Mouse (Mus musculus): ENCODE measurements at regions not wholly inside any gene's neighbourhood (a gene's known extent, or its start where the extent isn't known, plus 50 kb on each side); places are given as distances from the start of the nearest gene placed in this dataset.
A peak's percentile ranks its signal among the peaks of the same experiment; 100 is the strongest.

DNA sequence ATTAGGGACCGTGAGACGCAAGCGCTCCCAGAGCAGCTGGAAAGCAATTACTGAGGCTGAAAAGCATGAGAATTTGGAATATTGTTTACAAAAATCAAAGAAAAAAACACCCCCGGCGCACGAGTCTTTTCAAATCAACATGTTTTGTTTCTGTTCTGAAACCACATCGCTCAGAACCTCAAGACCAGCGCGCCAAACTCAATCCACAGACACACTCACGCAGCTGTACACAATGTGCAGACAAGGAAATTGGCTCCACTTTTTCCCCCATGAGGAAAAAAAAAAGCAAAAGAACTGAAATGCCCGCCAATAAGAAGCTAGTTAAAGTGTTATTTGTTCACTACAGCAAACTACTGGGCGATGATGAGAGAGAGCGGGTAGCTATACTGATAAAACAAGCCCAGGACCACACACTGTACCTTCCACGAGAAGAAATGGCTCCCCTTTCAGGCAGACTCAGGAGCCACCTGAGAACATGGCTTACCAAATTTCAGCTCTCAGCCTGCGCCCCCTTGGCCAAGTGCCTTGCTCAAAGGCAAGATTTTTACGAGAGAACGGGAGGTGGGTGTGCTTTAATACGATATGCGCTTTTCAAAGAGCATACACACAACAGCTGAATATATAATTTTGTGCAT is 222.5 kb upstream of the Akirin2 start:
- DNase-seq (ENCODE audit: inconsistent age in 2 of 2, low spot score in 1 of 2), result no peak

DNA sequence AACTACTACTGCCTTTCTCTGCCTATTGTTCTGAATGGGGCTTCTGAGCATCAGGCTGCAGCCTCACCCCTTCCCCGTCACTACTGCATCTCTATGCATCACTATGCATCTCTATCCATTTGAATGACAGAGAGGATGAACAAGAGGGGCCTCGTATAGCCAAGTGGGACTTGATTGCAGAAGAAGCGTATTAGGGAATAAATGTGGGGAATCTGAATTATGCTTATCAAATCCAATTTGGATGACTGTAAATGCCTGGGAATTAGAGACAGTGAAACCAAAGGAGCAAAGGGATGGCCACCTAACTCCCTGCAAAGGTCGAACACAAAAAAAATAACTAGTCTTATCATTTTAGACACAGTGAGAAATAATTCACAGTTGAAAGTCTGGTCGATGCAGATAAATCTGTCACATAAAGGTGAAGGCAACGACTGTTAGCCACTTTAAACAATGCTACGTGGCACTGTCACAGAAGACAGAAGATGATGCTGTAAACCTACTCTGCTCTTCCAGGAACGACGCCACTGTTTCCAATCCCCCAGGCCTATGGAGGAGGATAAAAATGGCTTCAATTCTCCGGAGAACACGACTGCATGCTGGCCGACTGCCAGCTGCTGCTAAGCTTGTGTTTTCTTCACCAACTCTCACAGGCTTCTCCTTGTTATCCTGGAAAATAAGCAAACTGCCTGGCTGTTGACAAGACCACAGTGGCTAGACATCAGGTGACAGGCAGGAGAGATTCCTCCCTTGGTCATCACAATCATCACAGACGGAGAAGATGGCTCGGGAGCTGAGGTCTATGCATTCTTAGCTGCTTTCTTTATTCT is 213.6 kb upstream of the Akirin2 start:
- DNase-seq (ENCODE audit: inconsistent age in 2 of 2, low spot score in 1 of 2), result peak; percentile 7 to 49

DNA sequence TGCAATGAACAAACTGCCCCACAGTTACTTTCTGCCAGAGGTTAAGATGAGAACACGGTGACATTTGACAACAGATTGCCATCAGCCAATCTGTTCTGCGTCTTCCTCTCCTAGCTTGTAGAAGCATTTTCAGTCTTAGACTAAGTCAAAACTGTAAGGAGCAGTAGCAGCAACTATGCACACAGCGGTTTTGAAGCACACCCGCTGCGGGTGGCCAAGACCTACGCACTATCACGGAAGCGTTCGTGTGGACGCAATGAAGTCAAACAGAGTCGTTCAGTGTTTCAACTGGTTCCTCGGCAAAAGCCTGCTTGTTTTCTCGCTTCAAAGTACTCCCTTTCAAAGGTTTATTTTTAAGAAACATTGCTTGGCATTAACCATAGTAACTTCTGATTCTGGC is 212.9 kb upstream of the Akirin2 start:
- DNase-seq (ENCODE audit: inconsistent age in 2 of 2, low spot score in 1 of 2), result no peak

DNA sequence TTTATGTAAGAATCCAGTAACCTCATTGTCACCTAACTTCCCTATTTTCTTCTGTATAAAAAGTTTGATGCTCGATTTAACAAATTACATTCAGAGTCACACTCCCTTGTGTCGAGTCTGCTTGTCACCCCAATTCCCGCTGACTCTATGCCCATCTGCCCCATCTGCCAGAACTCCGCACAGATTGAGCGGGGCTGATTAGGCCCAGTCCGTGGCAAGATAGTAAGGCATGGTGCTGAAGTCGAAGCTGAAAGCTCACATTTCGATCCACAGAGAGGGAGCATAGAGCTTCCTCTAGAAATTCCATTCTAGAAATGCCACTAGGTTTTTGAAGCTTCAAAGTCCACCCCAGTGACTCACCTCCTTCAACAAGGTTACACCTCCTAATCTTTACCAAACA is 210.7 kb upstream of the Akirin2 start:
- no peak for DNase-seq (ENCODE audit: inconsistent age in 2 of 2, low spot score in 1 of 2)

DNA sequence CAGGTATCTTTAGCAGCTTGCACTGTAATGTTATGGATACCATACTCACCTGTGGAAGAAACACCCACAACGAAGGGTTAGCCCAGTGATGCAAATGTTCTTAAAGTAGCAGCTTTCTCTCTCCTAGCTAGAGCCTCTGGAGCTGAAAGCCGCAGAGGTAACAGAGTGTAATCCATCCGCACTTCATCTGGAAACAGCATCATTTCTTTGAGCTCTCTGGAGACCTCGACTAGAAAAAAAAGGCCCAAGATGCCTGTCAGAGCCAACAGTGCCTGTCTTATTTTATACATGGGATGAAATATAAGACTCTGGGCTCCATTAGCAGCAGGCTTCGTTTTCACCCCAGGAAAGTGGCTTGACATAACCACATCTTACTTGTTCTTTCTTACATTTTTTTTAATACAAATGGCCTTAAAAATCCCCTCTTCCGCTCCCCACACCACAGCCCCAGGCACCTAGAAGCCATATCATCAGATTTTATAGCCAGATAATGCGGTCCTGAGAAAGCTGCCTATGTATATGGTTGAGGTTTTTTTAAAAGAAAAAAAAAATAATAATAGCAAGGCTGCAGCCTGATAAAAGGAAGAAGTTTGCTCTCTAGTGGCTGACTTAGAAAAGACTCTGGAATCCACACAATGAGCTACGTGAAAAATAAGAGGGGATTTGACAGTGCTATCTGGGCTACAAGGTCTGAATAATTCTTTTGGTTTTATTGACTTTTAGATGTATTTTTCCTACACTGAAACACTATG is 179.3 kb upstream of the Akirin2 start:
- DNase-seq (ENCODE audit: inconsistent age in 2 of 2, low spot score in 1 of 2), result peak in 1 of 2 experiments; percentile 18

DNA sequence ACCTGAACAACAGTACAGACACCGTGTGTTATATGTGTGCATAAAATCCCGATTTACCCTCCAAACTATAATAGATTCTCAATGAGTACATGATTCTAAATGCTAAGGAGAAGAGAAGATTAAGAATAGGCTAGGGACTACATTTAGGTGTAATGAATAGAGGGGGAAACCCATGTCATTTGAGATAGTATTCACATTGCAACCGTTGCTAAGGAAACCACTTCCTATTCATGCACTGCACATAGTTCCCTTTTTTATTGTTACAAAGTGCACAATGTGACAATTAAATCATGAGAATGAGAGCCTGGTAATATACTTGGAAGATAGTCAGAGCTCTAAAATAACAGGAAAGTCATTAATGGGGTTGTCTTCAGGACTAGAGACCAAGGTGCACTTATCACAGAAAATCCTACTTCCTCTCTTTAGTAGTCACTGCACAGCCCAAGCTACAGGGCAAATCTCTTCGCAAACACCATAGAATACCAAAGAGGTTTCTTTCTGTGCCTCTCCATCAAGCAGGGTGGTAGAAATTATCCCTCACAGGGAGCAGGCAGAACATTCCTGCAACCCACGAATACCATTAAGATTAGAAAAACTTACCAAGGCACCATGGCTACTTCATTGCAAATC is 164.3 kb upstream of the Akirin2 start:
- DNase-seq (ENCODE audit: inconsistent age in 2 of 2, low spot score in 1 of 2), result no peak

DNA sequence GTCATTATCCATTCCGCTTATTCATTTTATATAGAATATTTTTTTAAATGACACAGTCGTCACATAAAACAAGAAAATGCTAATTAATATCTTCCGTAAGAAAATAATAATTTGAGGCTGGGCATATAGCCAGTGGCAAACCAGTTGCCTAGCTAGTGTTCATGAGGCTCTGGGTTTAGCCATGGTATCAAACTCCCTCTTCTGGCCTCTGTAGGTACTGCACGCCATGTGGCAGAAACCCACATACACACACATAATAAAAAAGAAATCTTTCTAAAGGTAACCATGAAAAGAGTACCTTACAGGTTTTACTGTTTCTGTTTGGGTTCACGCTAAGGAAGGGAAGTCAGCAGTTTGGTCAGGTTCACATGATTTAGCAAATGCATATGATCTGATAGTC is 159.2 kb upstream of the Akirin2 start:
- DNase-seq (ENCODE audit: inconsistent age in 2 of 2, low spot score in 1 of 2), result no peak

DNA sequence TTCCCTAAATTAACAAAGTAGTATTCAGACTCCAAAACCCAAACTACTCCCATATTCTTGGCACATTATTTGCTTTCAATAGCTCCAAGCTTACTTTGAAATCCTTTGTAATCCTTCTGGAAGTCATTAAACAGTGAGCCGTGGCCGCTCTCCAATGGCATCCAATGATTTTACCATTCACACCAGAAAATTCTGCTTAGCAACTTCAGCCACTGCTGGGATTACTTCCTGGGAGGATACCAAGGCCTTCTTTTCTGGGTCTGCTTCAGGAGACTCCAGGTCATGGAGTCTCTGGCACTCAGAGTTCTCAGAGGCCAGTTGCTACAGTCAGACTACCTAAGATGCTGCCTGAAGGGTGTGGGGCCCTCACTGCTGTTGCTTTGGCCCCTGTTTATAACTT is 147.7 kb upstream of the Akirin2 start:
- DNase-seq (ENCODE audit: inconsistent age in 2 of 2, low spot score in 1 of 2), result no peak

DNA sequence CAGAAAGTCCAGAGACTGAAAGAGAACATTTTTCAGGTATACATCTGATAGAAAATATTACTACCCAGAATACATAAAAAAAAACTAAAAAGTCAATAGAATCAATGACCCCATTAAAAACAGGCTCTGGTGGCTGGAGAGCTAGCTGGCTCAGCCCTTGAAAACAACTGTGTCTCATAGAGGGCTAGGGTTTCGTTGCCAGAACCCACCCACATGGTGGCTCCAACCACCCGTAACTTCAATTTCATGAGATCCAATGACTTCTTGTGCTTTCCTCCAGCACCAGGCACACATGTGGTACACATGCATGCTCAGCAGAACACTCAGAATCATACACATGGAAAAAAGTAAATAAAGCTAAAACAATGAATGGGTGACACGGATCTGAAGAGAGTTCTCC is 143.6 kb upstream of the Akirin2 start:
- no peak for DNase-seq (ENCODE audit: inconsistent age in 2 of 2, low spot score in 1 of 2)

DNA sequence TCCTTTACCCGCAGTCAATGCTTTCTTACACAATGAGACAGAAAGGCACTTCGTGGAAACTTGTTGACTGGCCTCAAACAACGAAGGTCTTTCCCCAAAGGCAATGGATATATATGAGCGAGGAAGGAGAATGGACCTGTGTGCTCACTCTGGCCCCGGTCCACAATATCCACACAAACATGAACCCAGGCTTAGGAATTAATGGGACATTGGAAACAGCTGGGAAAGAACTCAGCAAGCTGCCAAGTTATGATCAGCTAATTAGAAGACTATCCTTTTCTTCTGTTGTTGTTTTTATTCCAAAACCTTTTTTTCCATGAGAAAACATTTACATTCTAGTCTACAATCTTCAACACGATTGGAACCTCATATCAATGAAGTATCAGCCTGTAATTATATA is 129.8 kb upstream of the Akirin2 start:
- DNase-seq (ENCODE audit: inconsistent age in 2 of 2, low spot score in 1 of 2), result no peak

DNA sequence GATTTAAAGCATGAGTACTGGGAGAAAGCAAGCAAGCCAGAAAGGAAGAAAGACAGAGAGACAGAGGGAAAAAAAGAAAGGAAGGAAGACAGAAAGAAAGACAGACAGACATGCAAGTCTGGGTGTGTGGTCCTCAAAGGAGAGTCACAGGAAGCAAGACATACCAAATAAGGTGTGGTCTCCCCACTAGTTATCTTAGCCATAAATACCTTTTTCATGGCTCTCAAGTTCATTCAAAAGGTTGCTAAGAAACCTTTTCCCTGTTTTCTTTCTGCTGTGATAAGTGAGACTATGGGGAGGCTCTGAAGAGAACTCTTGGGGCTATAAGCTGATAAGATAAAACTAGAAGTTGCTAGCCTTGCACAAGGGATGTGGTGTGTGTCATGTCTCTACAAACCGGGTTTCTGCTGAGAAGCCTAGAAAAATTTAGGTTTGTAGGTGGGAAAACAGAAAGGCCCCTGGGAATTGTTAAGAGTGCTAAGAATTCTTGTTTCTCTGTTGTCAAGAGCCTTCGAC is 126.5 kb upstream of the Akirin2 start:
- DNase-seq (ENCODE audit: inconsistent age in 2 of 2, low spot score in 1 of 2), result no peak

DNA sequence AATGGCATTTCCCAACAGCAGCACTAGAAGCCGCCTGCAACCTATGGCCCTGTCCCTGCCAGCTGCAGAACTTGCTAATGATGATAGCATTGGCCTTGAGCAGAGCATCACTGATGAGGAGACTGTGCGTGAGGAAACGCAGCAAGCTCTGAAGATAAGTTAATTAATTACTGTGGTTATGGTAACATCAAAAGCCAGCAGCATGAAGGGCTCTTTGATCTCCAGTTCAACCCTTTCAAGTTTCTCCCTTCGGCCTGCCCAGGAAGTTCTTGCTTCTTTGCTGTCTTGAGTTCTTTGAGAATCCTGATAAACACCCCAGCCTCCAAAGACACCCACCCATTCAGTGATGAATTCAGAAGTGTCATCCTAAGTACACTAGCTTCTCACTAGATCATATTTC is 121.7 kb upstream of the Akirin2 start:
- DNase-seq (ENCODE audit: inconsistent age in 2 of 2, low spot score in 1 of 2), result no peak

DNA sequence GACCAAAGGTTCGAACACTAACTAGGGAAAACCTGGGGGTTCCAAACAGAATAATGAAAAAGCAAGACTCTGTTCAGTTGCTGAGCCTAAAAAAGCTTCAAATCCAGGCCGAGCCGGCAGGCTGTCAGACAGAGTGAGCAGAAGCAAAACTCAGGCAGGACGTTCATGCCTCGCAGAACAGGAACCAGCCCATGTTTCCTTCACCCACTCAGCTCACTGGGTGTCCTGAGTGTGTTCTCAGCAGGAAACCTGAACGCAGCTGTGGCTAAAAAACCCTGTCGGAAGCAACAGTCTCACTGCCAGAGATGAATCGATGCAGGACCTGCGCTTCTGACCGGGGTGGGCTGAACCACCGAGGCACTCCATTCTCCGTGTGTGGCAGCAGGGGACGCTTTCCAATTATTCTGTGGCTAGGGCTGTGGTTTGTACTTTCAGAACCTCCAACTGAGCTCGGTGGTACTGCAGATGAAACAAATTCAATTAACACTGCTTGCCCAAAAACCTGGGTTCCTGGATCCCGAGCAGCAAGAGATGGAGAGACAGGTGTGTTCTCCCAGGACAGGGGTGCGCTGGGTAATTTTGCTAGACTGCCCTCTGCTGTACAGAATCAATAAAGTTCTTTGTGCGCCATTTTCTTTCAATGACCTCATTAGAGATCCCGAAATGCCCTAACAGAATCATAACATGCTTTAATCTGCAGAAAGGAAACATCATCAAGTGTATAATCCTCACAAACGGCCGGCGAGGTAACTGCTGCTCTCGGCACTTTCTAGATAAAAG is 121.1 kb upstream of the Akirin2 start:
- peak in 1 of 2 experiments; percentile 32 for DNase-seq (ENCODE audit: inconsistent age in 2 of 2, low spot score in 1 of 2)

DNA sequence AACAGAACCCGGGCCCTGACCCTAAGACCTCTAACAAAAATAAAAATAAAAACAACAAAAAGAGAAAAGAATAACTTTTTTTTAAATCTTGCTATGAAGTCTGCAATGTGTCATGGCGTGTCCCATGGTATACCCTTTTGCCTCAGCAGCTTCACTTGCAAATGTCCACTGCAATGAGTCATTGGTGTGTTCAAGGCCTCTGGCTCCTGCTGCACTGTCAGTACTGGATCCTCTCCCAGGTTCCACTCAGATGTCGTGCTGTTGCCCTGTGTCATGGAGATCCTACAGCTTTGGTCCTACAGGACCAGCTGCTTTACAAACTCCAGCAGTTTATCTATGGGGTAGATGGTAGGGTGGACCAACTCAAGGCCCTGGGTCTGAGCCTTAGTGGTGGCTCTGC is 113.4 kb upstream of the Akirin2 start:
- DNase-seq (ENCODE audit: inconsistent age in 2 of 2, low spot score in 1 of 2), result peak; percentile 61 to 81

DNA sequence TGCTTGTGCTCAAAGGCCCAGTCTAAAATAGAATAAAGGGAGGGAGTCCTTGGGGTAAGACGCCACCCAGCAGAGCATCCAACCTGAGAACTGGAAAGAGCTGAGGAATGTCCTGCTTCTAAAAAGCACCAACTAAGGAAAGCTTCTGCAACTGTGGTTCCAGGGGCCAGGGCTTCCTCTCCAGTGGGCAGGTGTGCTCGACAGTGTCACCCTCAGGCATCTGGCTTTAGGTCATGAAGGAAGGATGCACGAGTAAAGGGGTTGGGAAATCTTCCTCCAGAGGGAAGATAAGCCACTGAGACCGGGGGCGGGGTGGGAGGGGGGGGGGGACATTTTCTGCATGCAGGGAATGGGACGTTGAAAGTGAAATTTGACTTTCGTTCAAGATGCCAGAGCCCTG is 101.2 kb upstream of the Akirin2 start:
- DNase-seq (ENCODE audit: inconsistent age in 2 of 2, low spot score in 1 of 2), result no peak

DNA sequence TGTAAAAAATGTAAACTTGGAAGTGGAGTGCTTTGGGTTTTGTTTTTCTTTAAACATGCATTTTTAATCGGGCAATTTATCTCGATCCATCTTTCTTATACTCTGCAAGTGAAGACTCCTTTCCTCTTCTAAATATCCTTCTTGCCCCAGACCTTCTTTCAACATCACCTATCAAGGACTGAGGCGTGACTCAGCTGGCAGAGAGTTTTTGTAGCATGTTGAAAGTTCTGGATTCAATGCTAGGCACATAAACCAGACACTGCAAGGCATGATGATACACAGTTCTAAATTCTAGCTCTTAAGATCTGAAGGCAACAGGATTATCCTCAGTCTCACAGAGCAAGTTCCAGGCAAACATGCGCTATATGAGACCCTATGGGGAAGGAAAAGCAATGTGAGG is 88.1 kb upstream of the Akirin2 start:
- peak in 1 of 2 experiments; percentile 69 for DNase-seq (ENCODE audit: inconsistent age in 2 of 2, low spot score in 1 of 2)

DNA sequence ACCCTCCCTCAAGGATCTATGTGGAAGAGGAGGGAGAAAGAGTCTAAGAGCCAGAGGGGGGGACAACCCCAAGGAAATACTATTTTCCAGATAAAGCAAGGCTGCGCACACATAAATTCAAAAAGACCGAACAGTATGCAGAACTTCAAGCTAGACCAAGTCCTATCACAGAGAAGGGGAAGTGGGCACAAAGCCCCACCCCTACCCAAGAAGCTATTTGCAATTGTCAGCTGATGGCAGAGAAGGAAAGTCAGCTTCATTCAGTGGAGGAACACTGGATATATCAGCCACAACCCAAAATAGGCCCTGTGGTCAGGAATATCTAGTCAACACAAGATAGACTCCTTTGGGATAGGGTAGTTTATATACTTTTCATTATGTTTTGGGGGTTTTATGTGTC is 84.9 kb upstream of the Akirin2 start:
- DNase-seq (ENCODE audit: inconsistent age in 2 of 2, low spot score in 1 of 2), result no peak

DNA sequence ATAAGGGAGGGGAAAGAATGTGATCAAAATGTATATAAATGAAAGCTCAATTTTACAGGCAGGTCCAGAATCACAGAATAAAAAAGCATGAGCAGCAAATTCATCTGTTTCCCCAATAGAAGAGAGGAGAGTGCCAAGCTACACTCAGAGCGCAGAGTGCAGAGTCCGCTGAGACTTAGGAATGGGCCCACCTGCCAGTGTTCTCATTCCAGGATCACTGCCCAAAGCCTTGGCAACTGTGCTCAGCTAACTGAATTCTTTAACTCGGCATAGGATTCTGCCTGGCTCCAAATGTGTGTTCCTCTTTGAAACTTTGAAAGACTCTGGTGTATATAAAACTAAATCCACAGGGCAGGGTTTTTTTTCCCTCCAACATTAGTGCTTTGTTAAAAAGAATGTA is 84.4 kb upstream of the Akirin2 start:
- DNase-seq (ENCODE audit: inconsistent age in 2 of 2, low spot score in 1 of 2), result no peak

DNA sequence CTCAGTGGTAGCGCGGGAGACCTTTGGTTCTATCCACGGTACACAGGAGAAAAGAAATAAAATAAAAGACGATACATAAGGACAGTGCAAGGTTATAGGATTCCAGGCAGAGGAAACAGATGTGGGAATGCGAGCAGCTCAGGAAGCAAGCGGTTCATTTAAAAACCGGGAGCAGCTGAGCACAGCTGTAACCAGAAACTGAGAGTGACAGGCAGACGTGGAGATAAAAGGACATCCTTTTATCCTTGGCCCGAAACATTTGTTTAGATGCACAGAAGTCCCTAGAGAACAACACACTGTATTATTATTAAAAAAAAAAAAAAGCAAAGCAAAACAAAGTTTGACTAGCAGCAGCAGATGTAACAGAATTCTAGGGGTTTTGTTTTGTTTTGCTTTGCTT is 82.6 kb upstream of the Akirin2 start:
- DNase-seq (ENCODE audit: inconsistent age in 2 of 2, low spot score in 1 of 2), result no peak

DNA sequence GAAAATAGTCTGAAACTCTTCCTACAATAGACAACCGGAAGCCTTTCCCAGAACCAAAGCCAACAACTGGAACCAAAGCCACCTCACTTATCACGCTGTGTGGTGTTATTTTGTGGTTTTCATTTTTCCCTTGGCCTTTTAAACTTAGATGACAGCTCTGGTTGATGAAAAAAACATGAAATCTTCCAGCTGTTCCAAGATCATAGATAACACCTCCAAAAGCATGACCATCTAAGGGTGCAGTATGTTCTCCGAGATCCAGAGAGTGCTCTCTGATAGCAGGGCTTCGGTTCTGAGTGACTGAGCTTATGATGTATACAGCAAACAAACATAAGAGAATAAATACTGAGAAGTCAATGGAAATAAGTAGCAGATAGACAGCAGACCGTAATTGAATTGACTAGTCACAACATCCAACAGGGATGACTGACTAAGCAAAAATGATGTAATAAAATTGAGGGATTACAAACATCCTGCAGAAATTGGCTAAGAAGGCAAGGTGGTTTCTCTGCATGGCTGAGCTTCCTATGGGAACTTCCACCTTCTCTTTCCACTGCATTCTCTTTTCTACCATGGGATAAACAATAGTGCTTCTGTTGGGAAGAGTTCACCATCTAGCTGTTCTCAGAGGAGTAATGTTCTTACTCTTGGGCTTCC is 74.8 kb upstream of the Akirin2 start:
- no peak for DNase-seq (ENCODE audit: inconsistent age in 2 of 2, low spot score in 1 of 2)

All from adrenal gland, adult (tissue).